Mouse (Mus musculus) hindbrain, embryonic 16.5 days (tissue): Measurements from ENCODE around the gene Prnp. TPM values are rescaled to one million over a fixed set of nuclear protein-coding genes. Genes with fewer than 3 reads are reported as not detected.
A peak's percentile ranks its signal among the peaks of the same experiment; 100 is the strongest.

Experiments
- ATAC-seq: fragments of 200-750 bp; cut with Nextera tagmentation; 2 replicates; pipeline ENCODE4 v1.8.0; 2017; ENCODE audit warnings: moderate TSS enrichment, moderate library complexity
- H3K27ac ChIP-seq: fragments of 300-500 bp; sonication (generic); 2 replicates; pipeline ENCODE4 v1.5.1; 2014; ENCODE audit warnings: low read depth, mild to moderate bottlenecking, control low read depth, low read length, moderate library complexity
- H3K27me3 ChIP-seq: fragments of 300-500 bp; sonication (generic); replicated peaks from 2 replicates; pipeline ENCODE4 v1.6.1; 2014; ENCODE audit warnings: low read length; ENCODE audit not compliant: control insufficient read depth, insufficient read depth
- H3K36me3 ChIP-seq: fragments of 300-500 bp; sonication (generic); 2 replicates; pipeline ENCODE4 v1.6.1; 2014; ENCODE audit warnings: mild to moderate bottlenecking, low read length, moderate library complexity, mixed read lengths; ENCODE audit not compliant: control insufficient read depth, insufficient read depth
- H3K4me1 ChIP-seq: fragments of 300-500 bp; sonication (generic); 2 replicates; pipeline ENCODE4 v1.6.1; 2014; ENCODE audit warnings: low read depth, low read length; ENCODE audit not compliant: control insufficient read depth, insufficient read depth
- H3K4me2 ChIP-seq: fragments of 300-500 bp; sonication (generic); 2 replicates; pipeline ENCODE4 v1.6.1; 2014; ENCODE audit warnings: mild to moderate bottlenecking, low read length, control low read depth, moderate library complexity
- H3K4me3 ChIP-seq: fragments of 300-500 bp; sonication (generic); 2 replicates; pipeline ENCODE4 v1.5.1; 2014; ENCODE audit warnings: mild to moderate bottlenecking, low read length, control low read depth, moderate library complexity
- H3K9ac ChIP-seq: fragments of 300-500 bp; sonication (generic); 2 replicates; pipeline ENCODE4 v1.6.1; 2014; ENCODE audit warnings: low read depth, mild to moderate bottlenecking, control low read depth, low read length, moderate library complexity
- H3K9me3 ChIP-seq: fragments of 300-500 bp; sonication (generic); 2 replicates; pipeline ENCODE4 v1.6.1; 2014; ENCODE audit warnings: mild to moderate bottlenecking, low read length, moderate library complexity; ENCODE audit not compliant: control insufficient read depth
- WGBS: fragments of 180-500 bp; shearing (Covaris S2); extraction: QIAGEN DNeasy Blood & Tissue Kit; methylation state at CpG from one replicate; pipeline ENCODE4 v1.1.7; 2014; 5-methylcytosine and 5-hydroxymethylcytosine counted together
- polyA plus RNA-seq: library from polyadenylated mRNA; unstranded; fragments of >200 nt; fragmentation: Nextera tagmentation; extraction: Ambion mirVana; gene quantifications from 2 replicates; pipeline ENCODE4 v1.2.1, GENCODE M21; 2015

Prnp gene
- polyA plus RNA-seq, 1 experiment from 2014 or later: 168 TPM

- H3K4me1 ChIP-seq: no peaks in the 10 kb centered on the region
- no peak overlapping the region for H3K27ac ChIP-seq
- H3K27me3 ChIP-seq: no peaks in the 10 kb centered on the region
- no peak overlapping the region for H3K4me3 ChIP-seq
- no peak overlapping the region for H3K4me2 ChIP-seq
- no peak for ATAC-seq
- H3K9me3 ChIP-seq: no peaks in the 10 kb centered on the region
- no peak overlapping the region for H3K9ac ChIP-seq
- WGBS: 49% methylated on average over 8 of the region's 8 CpGs
- H3K36me3 ChIP-seq: no peaks in the 10 kb centered on the region
Measured at GRCm38 (mm10) chr2:131902867-131903266, 6.9 kb upstream of the Prnp start.

GRCm38 (mm10) chr2:131905025-131905424 is 4.7 kb upstream of the Prnp start:
- Histone ChIP-seq H3K4me3 (no peak overlapping the region), H3K27me3 (no peaks in the 10 kb centered on the region), H3K9me3 (no peaks in the 10 kb centered on the region), H3K4me2 (no peak overlapping the region), H3K36me3 (no peaks in the 10 kb centered on the region), H3K4me1 (no peaks in the 10 kb centered on the region), H3K9ac (no peak overlapping the region), H3K27ac (no peak overlapping the region)
- ATAC-seq: no peak
- 57% methylated on average over 5 of the region's 5 CpGs for WGBS

- Histone ChIP-seq H3K4me3 (no peak overlapping the region), H3K27ac (no peak overlapping the region)
- WGBS: 83% methylated on average over 6 of the region's 6 CpGs
Measured at GRCm38 (mm10) chr2:131905776-131906175, 4.0 kb upstream of the Prnp start.

GRCm38 (mm10) chr2:131906266-131906665 is 3.5 kb upstream of the Prnp start:
- H3K4me2 ChIP-seq: no peak overlapping the region
- no peak for ATAC-seq
- WGBS: 86% methylated on average over 3 of the region's 3 CpGs

More at GRCm38 (mm10) chr2:131905776-131906175, 4.0 kb upstream of the Prnp start:
- no peak for ATAC-seq
- Histone ChIP-seq H3K36me3 (no peaks in the 10 kb centered on the region), H3K9ac (no peak overlapping the region), H3K27me3 (no peaks in the 10 kb centered on the region), H3K9me3 (no peaks in the 10 kb centered on the region), H3K4me2 (no peak overlapping the region), H3K4me1 (peaks cover under 1% of the 10 kb centered on the region; the same call in 1 of the 2 replicates)

GRCm38 (mm10) chr2:131906846-131907245 is 2.9 kb upstream of the Prnp start:
- no peak overlapping the region for H3K4me3 ChIP-seq
- ATAC-seq: no peak
- H3K9ac ChIP-seq: no peak overlapping the region
- peaks cover 9% of the 10 kb centered on the region for H3K4me1 ChIP-seq
- no peaks in the 10 kb centered on the region for H3K27me3 ChIP-seq
- H3K9me3 ChIP-seq: no peaks in the 10 kb centered on the region
- no peaks in the 10 kb centered on the region for H3K36me3 ChIP-seq
- H3K4me2 ChIP-seq: no peak overlapping the region
- H3K27ac ChIP-seq: no peak overlapping the region
- WGBS: 82% methylated on average over 1 of the region's 1 CpGs

More at GRCm38 (mm10) chr2:131906266-131906665, 3.5 kb upstream of the Prnp start:
- Histone ChIP-seq H3K27ac (no peak overlapping the region), H3K4me1 (peaks cover 3% of the 10 kb centered on the region), H3K9me3 (no peaks in the 10 kb centered on the region), H3K27me3 (no peaks in the 10 kb centered on the region), H3K36me3 (no peaks in the 10 kb centered on the region), H3K9ac (no peak overlapping the region), H3K4me3 (no peak overlapping the region)

- no peaks in the 10 kb centered on the region for H3K36me3 ChIP-seq
- no peak overlapping the region for H3K9ac ChIP-seq
- H3K4me1 ChIP-seq: peaks cover 14% of the 10 kb centered on the region
- H3K27ac ChIP-seq: no peak overlapping the region
- WGBS: 87% methylated on average over 5 of the region's 5 CpGs
- no peak overlapping the region for H3K4me3 ChIP-seq
- H3K27me3 ChIP-seq: no peaks in the 10 kb centered on the region
- H3K4me2 ChIP-seq: no peak overlapping the region
- no peaks in the 10 kb centered on the region for H3K9me3 ChIP-seq
- ATAC-seq: no peak
Measured at GRCm38 (mm10) chr2:131907311-131907710, 2.4 kb upstream of the Prnp start.

GRCm38 (mm10) chr2:131908351-131908861 is 1.3 kb upstream of the Prnp start:
- ATAC-seq: no peak
- Histone ChIP-seq H3K4me1 (peaks cover 20% of the 10 kb centered on the region), H3K36me3 (no peaks in the 10 kb centered on the region), H3K9me3 (no peaks in the 10 kb centered on the region), H3K27me3 (no peaks in the 10 kb centered on the region), H3K9ac (no peak overlapping the region), H3K4me3 (no peak overlapping the region), H3K27ac (no peak overlapping the region), H3K4me2 (no peak overlapping the region)
- WGBS: 83% methylated on average over 7 of the region's 7 CpGs

GRCm38 (mm10) chr2:131908906-131909305 is 822 bp upstream of the Prnp start:
- no peak overlapping the region for H3K9ac ChIP-seq
- H3K36me3 ChIP-seq: no peaks in the 10 kb centered on the region
- WGBS: 80% methylated on average over 1 of the region's 1 CpGs
- H3K9me3 ChIP-seq: no peaks in the 10 kb centered on the region
- no peaks in the 10 kb centered on the region for H3K27me3 ChIP-seq
- H3K27ac ChIP-seq: no peak overlapping the region
- H3K4me1 ChIP-seq: peaks cover 24% of the 10 kb centered on the region
- no peak overlapping the region for H3K4me3 ChIP-seq
- H3K4me2 ChIP-seq: no peak overlapping the region; the same call in 1 of the 2 replicates
- ATAC-seq: no peak; the same call in 1 of the 2 replicates

- H3K4me3 ChIP-seq: peak overlapping the region; percentile 76
- no peaks in the 10 kb centered on the region for H3K36me3 ChIP-seq
- no peak overlapping the region; the same call in 1 of the 2 replicates for H3K9ac ChIP-seq
- no peaks in the 10 kb centered on the region for H3K9me3 ChIP-seq
- no peak for ATAC-seq
- H3K27me3 ChIP-seq: no peaks in the 10 kb centered on the region
- WGBS: 46% methylated on average over 2 of the region's 2 CpGs
- H3K4me1 ChIP-seq: peaks cover 24% of the 10 kb centered on the region
- H3K4me2 ChIP-seq: peak overlapping the region; percentile 58
- no peak overlapping the region; the same call in 1 of the 2 replicates for H3K27ac ChIP-seq
Measured at GRCm38 (mm10) chr2:131910847-131911246, 1.1 kb downstream of the Prnp start.
